Mouse (Mus musculus) heart, embryonic 10.5 days (tissue): ENCODE results near the gene Ankub1. TPM values are rescaled to one million over a fixed set of nuclear protein-coding genes. Genes with fewer than 3 reads are reported as not detected.

Experiments
- DNase-seq: peaks from one replicate; pipeline ENCODE4 v3.0.0-alpha.2; 2017; ENCODE audit warnings: low spot score
- H3K27ac ChIP-seq: fragments of 300-500 bp; sonication (generic); 2 replicates; pipeline ENCODE4 v1.5.1; 2016; ENCODE audit warnings: mild to moderate bottlenecking
- H3K27me3 ChIP-seq: fragments of 300-500 bp; sonication (generic); 2 replicates; pipeline ENCODE4 v1.6.1; 2016; ENCODE audit warnings: mild to moderate bottlenecking; ENCODE audit not compliant: poor library complexity, insufficient read depth, severe bottlenecking
- H3K36me3 ChIP-seq: fragments of 300-500 bp; sonication (generic); 2 replicates; pipeline ENCODE4 v1.6.1; 2016; ENCODE audit warnings: mild to moderate bottlenecking, moderate library complexity
- H3K4me1 ChIP-seq: fragments of 300-500 bp; sonication (generic); 2 replicates; pipeline ENCODE4 v1.6.1; 2016; ENCODE audit warnings: mild to moderate bottlenecking
- H3K4me3 ChIP-seq: fragments of 300-500 bp; sonication (generic); 2 replicates; pipeline ENCODE4 v1.5.1; 2016; ENCODE audit warnings: mild to moderate bottlenecking, moderate library complexity
- H3K9me3 ChIP-seq: fragments of 300-500 bp; sonication (generic); 2 replicates; pipeline ENCODE4 v1.6.1; 2016; ENCODE audit warnings: mild to moderate bottlenecking, moderate library complexity
- WGBS: fragments of 180-500 bp; shearing (Covaris S2); methylation state at CpG from one replicate; pipeline ENCODE4 v1.1.7; 2016; 5-methylcytosine and 5-hydroxymethylcytosine counted together
- polyA plus RNA-seq: library from polyadenylated mRNA; unstranded; fragments of >200 nt; fragmentation: Nextera tagmentation; extraction: Ambion mirVana; gene quantifications from 2 replicates; pipeline ENCODE4 v1.2.1, GENCODE M21; 2016

Ankub1 gene
- polyA plus RNA-seq, 1 experiment from 2014 or later = not detected

DNA sequence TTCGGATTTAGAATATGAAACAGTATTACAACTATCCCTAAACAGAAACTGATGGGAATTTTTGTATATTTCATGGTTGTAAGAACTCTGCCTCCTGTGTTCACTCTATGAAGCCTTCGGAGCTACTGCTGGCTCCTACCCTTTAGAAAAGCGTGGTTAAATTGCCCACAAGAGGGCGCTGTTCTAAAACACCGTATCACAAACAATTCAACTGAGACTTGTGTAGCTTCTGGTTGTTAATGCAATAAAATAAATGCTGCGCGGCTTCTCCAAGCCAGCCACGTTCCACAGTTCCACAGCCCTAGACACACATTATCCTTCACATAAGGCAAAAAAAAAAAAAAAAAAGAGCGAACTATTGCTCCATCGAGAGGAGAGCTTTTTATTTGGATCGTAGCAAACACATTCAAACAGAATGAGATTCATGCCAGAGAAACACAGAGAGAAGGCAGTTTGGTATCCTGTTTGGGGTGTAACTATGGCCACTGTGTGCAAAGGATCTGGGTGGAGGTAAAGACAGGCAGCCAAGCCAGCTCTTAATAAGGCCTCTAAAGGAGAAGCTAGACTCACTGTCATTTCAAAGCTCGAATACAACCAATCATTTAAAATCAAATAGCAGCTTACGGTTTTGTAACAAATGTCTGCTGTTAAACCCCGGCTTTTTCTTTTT lies 25.4 kb downstream of the Ankub1 start:
- Histone ChIP-seq H3K27me3 (no peaks in the 10 kb centered on the region), H3K4me3 (peak overlapping the region; percentile 32; the same call in 1 of the 2 replicates), H3K27ac (no peak overlapping the region), H3K4me1 (no peaks in the 10 kb centered on the region), H3K9me3 (no peaks in the 10 kb centered on the region), H3K36me3 (no peaks in the 10 kb centered on the region)
- WGBS = 33% methylated on average over 14 of the region's 14 CpGs
- peak; percentile 82 for DNase-seq

DNA sequence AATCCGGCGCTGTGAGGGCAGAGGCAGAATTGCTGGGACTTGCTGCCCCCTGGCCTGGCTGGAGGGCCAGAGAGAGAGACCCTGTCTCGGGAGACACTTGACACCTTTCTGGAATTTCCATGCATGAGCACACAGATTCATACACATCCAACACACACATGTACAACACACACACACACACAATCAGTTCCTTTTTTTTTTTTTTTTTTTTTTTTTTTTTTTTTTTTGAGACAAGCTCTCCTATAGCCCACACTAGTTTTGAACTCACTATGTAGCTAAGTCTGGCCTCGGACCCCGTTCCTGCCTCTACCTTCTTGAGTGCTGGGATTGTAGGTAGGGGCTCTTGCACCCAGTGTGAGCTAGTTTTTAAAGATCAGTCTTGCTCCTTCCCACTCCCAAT lies 26.7 kb downstream of the Ankub1 start:
- H3K36me3 ChIP-seq = no peaks in the 10 kb centered on the region
- WGBS = 85% methylated on average over 5 of the region's 5 CpGs
- H3K27ac ChIP-seq = no peak overlapping the region
- no peaks in the 10 kb centered on the region for H3K9me3 ChIP-seq
- H3K4me1 ChIP-seq = no peaks in the 10 kb centered on the region
- H3K27me3 ChIP-seq = no peaks in the 10 kb centered on the region
- DNase-seq = no peak
- no peak overlapping the region for H3K4me3 ChIP-seq

DNA sequence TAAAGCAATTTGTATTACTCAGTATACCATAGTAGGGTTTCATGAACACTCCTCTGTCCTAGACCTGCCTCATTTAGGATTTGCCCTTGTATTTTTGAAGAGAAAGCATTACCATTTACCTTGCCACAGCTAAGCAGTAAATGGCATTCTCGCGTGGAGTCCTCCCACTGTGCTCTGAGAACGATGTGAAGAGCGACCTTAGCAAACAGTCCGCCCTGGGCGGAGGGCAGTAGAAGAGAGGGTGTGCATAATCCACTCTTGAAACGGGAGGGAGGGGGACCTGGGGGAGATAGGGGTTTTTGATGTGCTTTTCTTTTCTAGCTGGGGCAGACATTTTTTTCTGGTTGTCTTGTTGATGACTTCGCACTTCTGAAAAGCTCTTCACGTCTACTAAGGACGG lies 27.9 kb downstream of the Ankub1 start:
- no peaks in the 10 kb centered on the region for H3K36me3 ChIP-seq
- H3K27me3 ChIP-seq = no peaks in the 10 kb centered on the region
- no peaks in the 10 kb centered on the region for H3K9me3 ChIP-seq
- no peaks in the 10 kb centered on the region for H3K4me1 ChIP-seq
- H3K4me3 ChIP-seq = no peak overlapping the region
- no peak overlapping the region for H3K27ac ChIP-seq
- 64% methylated on average over 10 of the region's 10 CpGs for WGBS
- no peak for DNase-seq

DNA sequence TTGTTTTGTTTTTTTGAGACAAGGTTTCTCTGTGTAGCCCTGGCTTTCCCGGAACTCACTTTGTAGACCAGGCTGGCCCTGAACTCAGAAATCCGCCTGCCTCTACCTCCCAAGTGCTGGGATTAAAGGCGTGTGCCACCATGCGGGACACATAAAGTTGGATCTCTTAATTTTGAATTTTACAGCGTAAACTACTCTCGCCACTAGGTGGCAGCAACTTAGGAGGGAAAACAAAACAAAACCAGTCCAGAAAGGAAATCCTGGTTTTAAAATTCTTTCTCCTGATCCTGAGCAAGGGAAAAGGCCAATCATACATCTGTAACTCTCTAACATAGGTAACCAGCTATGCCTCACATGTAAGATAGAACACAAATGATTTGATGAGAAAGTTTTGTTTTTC lies 28.9 kb downstream of the Ankub1 start:
- no peaks in the 10 kb centered on the region for H3K9me3 ChIP-seq
- H3K4me1 ChIP-seq = no peaks in the 10 kb centered on the region
- H3K4me3 ChIP-seq = no peak overlapping the region
- H3K36me3 ChIP-seq = no peaks in the 10 kb centered on the region
- H3K27me3 ChIP-seq = no peaks in the 10 kb centered on the region
- no peak overlapping the region for H3K27ac ChIP-seq
- 29% methylated on average over 6 of the region's 6 CpGs for WGBS
- no peak for DNase-seq

DNA sequence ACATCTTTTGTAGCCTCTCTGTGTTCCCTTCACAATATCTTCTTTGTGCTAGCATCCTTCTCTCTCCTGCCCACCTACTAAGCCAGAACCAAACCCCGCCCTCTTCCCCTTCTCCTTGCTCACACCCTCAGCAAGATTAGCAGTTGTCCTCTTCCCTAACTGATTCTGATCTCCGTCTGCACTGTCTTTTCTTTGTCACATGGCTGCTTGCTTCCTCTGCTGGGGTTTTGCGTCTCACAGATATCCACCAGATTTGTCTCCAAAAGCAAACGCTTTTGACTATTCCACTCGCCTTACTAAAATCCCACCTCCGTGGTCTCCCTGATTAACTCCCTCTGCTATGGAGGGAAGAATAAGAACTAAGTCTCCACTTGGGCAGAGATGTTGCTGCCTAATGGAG lies 34.0 kb downstream of the Ankub1 start:
- H3K4me3 ChIP-seq = no peak overlapping the region
- H3K27me3 ChIP-seq = no peaks in the 10 kb centered on the region
- H3K4me1 ChIP-seq = no peaks in the 10 kb centered on the region
- H3K27ac ChIP-seq = no peak overlapping the region
- H3K9me3 ChIP-seq = no peaks in the 10 kb centered on the region
- DNase-seq = no peak
- H3K36me3 ChIP-seq = no peaks in the 10 kb centered on the region
- 58% methylated on average over 6 of the region's 6 CpGs for WGBS

DNA sequence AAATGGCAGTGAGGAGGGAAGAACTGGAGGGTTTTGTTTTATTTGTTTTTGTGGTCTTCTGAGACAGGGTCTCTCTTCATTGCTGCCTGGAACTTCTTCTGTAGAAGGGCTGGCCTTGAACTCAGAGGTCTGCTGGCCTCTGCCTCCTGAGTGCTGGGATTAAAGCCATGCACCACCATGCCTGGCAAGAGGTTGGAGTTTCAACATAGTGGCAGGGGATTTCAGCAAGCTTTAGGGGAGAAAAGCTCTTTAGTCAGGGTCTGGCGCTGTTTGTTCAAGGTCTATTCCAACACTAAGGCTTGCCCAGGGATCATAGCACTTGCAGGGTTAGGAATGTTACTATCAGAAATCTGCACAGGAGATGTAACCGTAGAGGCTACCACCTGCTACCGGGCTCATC lies 39.0 kb downstream of the Ankub1 start:
- 76% methylated on average over 3 of the region's 3 CpGs for WGBS
- Histone ChIP-seq H3K27ac (no peak overlapping the region), H3K4me3 (no peak overlapping the region), H3K4me1 (0 out of 2 replicates have a peak, but pooled peaks cover 4% of the 10 kb centered on the region), H3K9me3 (no peaks in the 10 kb centered on the region), H3K27me3 (no peaks in the 10 kb centered on the region), H3K36me3 (0 out of 2 replicates have a peak, but pooled peaks cover 5% of the 10 kb centered on the region)
- DNase-seq = no peak

DNA sequence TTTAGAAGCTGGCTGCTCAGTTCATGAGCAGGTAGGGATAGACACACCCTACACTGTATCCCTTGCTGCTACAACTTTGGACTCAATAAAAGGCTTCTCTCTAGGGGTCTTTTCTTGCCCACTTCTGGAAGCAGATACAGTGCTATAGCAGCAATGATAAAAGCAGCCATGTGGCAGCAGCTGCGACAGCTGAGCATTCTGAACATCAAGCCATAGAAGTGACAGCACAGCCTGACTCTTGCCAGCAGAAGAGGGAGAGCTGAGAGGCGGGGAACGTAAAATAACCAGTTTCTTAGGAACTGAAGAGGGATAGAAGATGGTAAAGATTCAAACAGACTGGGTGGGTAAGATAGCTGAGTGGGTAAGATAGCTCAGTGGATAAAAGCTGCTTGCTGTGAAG lies 40.1 kb downstream of the Ankub1 start:
- DNase-seq = no peak
- Histone ChIP-seq H3K4me3 (no peak overlapping the region), H3K9me3 (no peaks in the 10 kb centered on the region), H3K36me3 (0 out of 2 replicates have a peak, but pooled peaks cover 7% of the 10 kb centered on the region), H3K27ac (no peak overlapping the region), H3K27me3 (no peaks in the 10 kb centered on the region), H3K4me1 (0 out of 2 replicates have a peak, but pooled peaks cover 4% of the 10 kb centered on the region)
- 88% methylated on average over 3 of the region's 3 CpGs for WGBS

DNA sequence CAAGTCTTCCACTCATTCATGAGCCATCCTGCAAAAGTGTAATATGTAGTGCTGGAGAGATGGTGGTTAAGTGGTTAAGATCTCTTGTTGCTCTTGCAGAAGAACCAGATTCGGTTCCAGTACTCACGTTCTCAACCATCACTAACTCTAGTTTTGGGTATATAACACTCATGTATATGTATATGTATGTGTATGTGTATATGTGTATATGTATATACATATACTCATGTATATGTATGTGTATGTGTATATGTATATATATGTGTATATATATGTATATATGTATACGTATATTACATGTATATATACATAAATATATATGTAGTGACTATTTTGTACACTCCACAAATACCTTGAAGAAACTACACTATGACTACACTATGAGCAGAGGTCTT lies 40.7 kb downstream of the Ankub1 start:
- DNase-seq = no peak
- 74% methylated on average over 3 of the region's 3 CpGs for WGBS
- Histone ChIP-seq H3K36me3 (peaks cover 7% of the 10 kb centered on the region), H3K9me3 (no peaks in the 10 kb centered on the region), H3K27me3 (no peaks in the 10 kb centered on the region), H3K4me3 (peak overlapping the region; percentile 90), H3K4me1 (0 out of 2 replicates have a peak, but pooled peaks cover 4% of the 10 kb centered on the region), H3K27ac (peak overlapping the region; percentile 94)

DNA sequence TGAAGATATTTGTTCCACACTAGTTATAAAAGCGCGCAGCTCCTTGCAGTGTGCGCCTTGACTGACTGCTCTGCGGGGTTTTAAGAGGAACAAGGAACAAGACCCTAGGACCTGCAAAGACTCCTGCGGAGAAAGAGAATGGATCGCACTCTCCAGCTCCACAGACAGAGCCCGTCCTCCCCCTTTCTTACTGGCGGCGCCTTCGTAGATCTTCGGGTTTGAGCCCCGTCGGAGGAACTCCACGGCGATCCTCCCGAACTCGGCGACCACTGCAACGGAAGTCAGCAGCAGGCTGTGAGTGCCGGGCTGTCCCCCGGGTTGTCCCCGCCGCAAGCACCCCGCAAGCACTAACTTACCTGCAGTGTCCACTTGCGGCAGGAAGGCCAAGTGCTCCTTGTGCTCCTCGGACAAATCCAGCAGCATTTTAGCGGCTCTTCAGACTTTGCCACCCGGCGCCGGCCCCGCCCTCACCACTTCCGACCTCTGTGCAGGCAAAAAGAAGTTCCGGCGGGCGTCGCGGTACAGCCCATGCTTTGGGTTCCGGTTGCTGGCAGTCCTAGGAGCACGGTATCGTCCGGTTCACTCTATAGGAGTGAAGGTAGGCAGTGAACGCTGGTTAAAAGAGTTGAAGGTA lies 41.3 kb downstream of the Ankub1 start, which contains the start of gene Commd2:
TSS of gene Commd2 (minus strand) at position 485 of the 634 bp plus-strand sequence.
- WGBS = under 1% methylated on average over 42 of the region's 42 CpGs

DNA sequence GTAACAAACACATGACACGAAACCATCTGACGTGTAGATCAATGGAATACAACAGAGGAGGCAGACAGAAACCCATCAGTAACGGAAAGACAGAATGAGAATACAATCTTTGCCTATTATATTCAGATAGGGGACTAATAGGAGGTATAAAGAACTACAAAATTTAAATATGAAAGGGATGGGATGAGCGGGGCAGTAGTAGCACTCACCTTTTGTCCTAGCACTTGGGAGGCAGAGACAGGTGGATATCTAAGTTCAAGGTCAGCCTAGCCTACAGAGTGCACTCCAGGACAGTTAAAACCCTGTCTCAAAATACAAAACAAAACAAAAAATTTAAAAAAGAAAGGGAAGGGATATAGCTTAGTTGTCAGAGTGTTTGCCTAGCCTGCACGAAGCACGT lies 49.4 kb downstream of the Ankub1 start:
- no peak for DNase-seq
- H3K4me1 ChIP-seq = no peaks in the 10 kb centered on the region
- peaks cover 27% of the 10 kb centered on the region for H3K36me3 ChIP-seq
- no peak overlapping the region for H3K4me3 ChIP-seq
- no peak overlapping the region for H3K27ac ChIP-seq
- 88% methylated on average over 6 of the region's 6 CpGs for WGBS
- H3K9me3 ChIP-seq = no peaks in the 10 kb centered on the region
- H3K27me3 ChIP-seq = no peaks in the 10 kb centered on the region

More for the DNA sequence above, 41.3 kb downstream of the Ankub1 start, which contains the start of gene Commd2:
- H3K27ac ChIP-seq = peak within 1 kb of the TSS; percentile 94
- DNase-seq = peak; percentile 93
- no peaks in the 10 kb centered on the region for H3K27me3 ChIP-seq
- H3K4me1 ChIP-seq = 0 out of 2 replicates have a peak, but pooled peaks cover 4% of the 10 kb centered on the region
- H3K4me3 ChIP-seq = peak within 1 kb of the TSS; percentile 90
- H3K9me3 ChIP-seq = no peaks in the 10 kb centered on the region
- peaks cover 13% of the 10 kb centered on the region for H3K36me3 ChIP-seq

DNA sequence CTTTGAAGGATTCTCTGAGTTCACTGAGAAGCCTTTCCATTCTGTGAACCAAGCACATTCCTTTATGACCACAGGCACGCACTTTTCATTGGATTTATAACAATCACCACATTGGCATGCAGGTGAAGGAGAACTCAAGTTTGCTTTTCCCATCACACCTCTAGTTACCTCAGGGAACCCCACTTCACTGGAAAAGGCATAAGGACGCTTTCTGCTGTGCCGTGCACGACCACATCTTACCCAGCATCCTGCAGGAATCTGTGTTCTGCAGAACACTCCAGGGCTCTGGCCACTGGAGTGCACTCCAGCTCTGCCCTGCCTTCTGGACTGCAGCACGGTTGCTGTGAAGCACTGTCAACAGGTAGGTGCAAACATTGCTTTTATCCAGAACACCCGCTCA lies 55.0 kb downstream of the Ankub1 start:
- Histone ChIP-seq H3K36me3 (no peaks in the 10 kb centered on the region), H3K9me3 (no peaks in the 10 kb centered on the region), H3K4me3 (no peak overlapping the region), H3K27me3 (no peaks in the 10 kb centered on the region), H3K4me1 (no peaks in the 10 kb centered on the region), H3K27ac (no peak overlapping the region)
- WGBS = 66% methylated on average over 6 of the region's 6 CpGs
- no peak for DNase-seq

DNA sequence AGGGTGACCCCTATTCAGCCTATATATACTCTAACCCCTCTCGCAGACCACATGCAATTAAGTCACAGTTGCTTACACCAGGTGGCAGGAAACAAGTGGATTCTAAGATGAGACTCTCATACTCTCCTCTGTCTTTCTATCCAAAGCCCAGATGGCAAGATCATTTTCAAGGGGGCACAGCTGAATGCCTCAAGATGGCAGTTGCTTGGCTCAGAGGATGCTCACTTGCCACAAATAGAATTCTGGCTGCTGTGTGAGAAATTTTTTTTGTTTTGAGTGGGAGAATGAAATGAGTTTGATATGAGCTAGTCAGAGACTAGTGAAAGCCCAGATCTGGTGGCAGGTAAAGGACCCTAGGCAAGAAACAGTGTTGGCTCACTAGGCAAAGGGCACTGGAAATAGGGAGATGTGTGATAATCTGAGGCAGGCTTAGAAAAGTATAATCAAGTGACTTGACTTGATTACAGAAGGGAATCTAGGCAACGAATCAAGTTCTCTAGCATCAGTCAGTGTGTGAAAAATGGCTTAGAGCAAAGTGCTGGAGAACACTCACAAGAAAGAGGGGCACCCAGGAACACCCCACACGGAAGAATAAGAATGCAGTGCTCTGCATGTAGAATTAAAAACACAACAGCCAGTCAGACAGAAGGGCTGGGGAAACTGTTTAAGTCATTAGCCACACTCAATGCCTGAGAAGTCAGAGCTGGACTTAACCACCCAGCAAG lies 57.7 kb downstream of the Ankub1 start:
- H3K4me1 ChIP-seq = no peaks in the 10 kb centered on the region
- H3K27me3 ChIP-seq = no peaks in the 10 kb centered on the region
- 72% methylated on average over 3 of the region's 3 CpGs for WGBS
- H3K27ac ChIP-seq = no peak overlapping the region
- DNase-seq = no peak
- no peaks in the 10 kb centered on the region for H3K36me3 ChIP-seq
- H3K4me3 ChIP-seq = no peak overlapping the region
- H3K9me3 ChIP-seq = no peaks in the 10 kb centered on the region

DNA sequence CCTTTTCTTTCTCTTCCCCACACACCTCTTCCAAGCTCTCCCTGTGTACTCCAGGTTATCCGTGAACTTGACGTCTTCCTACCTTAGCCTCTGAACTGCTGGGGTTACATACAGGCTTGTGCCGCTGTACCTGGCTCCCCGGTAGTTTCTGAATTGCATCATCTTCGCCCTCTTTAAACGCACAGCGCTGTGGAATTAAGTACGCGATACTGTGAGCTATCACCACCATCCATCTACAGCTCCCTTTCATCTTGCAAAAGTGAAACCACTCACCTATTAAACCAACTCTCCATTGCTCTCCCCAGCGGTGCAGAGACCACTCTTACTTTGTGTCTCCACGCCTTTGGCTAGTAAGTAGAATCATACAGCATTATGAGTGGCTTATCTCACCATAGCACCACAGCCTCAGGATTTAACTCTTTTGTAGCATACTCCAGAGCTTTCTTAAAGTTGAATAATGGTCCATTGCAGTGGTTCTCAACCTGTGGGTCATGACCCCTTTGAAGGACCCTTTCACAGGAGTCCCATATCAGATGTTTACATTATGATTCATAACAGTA lies 65.6 kb downstream of the Ankub1 start:
- 78% methylated on average over 11 of the region's 11 CpGs for WGBS
- H3K9me3 ChIP-seq = no peaks in the 10 kb centered on the region
- no peaks in the 10 kb centered on the region for H3K27me3 ChIP-seq
- no peak overlapping the region for H3K4me3 ChIP-seq
- H3K36me3 ChIP-seq = no peaks in the 10 kb centered on the region
- H3K27ac ChIP-seq = no peak overlapping the region
- H3K4me1 ChIP-seq = no peaks in the 10 kb centered on the region
- DNase-seq = no peak
